Mouse (Mus musculus) midbrain, embryonic 15.5 days (tissue): ENCODE measurements around the gene Olfr374. TPM values are rescaled to one million over a fixed set of nuclear protein-coding genes. Genes with fewer than 3 reads are reported as not detected.
"Not testable (repeated sequence)": the region's sequence is repeated elsewhere in the genome, so short reads cannot be mapped to it uniquely, and the experiment has no call there.

Experiments
- ATAC-seq: fragments of 200-750 bp; cut with Nextera tagmentation; replicated peaks from 2 replicates; pipeline ENCODE4 v1.8.0; 2017; ENCODE audit warnings: moderate TSS enrichment
- H3K27ac ChIP-seq: fragments of 300-500 bp; sonication (generic); 2 replicates; pipeline ENCODE4 v1.5.1; 2015; ENCODE audit warnings: mild to moderate bottlenecking, inconsistent platforms
- H3K27me3 ChIP-seq: fragments of 300-500 bp; sonication (generic); replicated peaks from 2 replicates; pipeline ENCODE4 v1.6.1; 2015; ENCODE audit warnings: inconsistent platforms
- H3K36me3 ChIP-seq: fragments of 300-500 bp; sonication (generic); replicated peaks from 2 replicates; pipeline ENCODE4 v1.6.1; 2015; ENCODE audit warnings: inconsistent platforms
- H3K4me1 ChIP-seq: fragments of 300-500 bp; sonication (generic); 2 replicates; pipeline ENCODE4 v1.6.1; 2015; ENCODE audit warnings: inconsistent platforms
- H3K4me2 ChIP-seq: fragments of 300-500 bp; sonication (generic); 2 replicates; pipeline ENCODE4 v1.6.1; 2015; ENCODE audit warnings: inconsistent platforms, mild to moderate bottlenecking, moderate library complexity
- H3K4me3 ChIP-seq: fragments of 300-500 bp; sonication (generic); 2 replicates; pipeline ENCODE4 v1.5.1; 2015; ENCODE audit warnings: mild to moderate bottlenecking, inconsistent platforms
- H3K9ac ChIP-seq: fragments of 300-500 bp; sonication (generic); 2 replicates; pipeline ENCODE4 v1.6.1; 2015; ENCODE audit warnings: mild to moderate bottlenecking, inconsistent platforms
- H3K9me3 ChIP-seq: fragments of 300-500 bp; sonication (generic); 2 replicates; pipeline ENCODE4 v1.6.1; 2016; ENCODE audit warnings: inconsistent platforms
- WGBS: fragments of 180-500 bp; shearing (Covaris S2); methylation state at CpG from one replicate; pipeline ENCODE4 v1.1.7; 2015; ENCODE audit warnings: mixed read lengths; 5-methylcytosine and 5-hydroxymethylcytosine counted together
- polyA plus RNA-seq: library from polyadenylated mRNA; unstranded; fragments of >200 nt; fragmentation: Nextera tagmentation; extraction: Ambion mirVana; gene quantifications from 2 replicates; pipeline ENCODE4 v1.2.1, GENCODE M21; 2015

Gene Olfr374
- polyA plus RNA-seq, result 0.06 TPM in 1 of 2 replicates, not detected in the other

DNA sequence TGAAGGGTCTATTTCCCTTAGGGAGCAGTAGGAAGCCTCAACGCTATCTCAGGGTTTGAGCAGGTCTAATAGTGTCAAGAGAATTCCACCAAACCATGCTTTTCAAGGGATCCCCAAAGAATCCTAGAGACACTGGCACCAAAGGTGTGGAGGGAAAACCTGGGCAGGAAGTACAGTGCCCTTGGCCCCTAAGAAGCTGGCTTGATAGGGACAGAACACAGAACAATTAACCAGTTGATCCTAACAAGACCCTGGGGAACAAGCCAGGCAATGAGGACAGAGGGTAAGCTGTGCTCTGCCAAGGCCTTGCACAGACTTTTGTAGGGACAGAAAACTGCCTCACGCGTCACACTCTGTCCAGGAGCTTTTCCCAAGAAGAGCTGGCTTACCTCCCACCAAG, at the start of gene Olfr374:
Gene Olfr374 (plus strand): TSS at position 301 of the 400 bp plus-strand sequence.
- H3K4me3 ChIP-seq, result no peak within 1 kb of the TSS
- H3K4me2 ChIP-seq, result no peak within 1 kb of the TSS
- no peaks in the 10 kb centered on the region for H3K4me1 ChIP-seq
- H3K27me3 ChIP-seq, result no peaks in the 10 kb centered on the region
- no peak within 1 kb of the TSS for H3K9ac ChIP-seq
- ATAC-seq, result no peak
- no peak within 1 kb of the TSS for H3K27ac ChIP-seq
- WGBS, result 88% methylated on average over 3 of the region's 3 CpGs
- no peaks in the 10 kb centered on the region for H3K9me3 ChIP-seq
- no peaks in the 10 kb centered on the region for H3K36me3 ChIP-seq

DNA sequence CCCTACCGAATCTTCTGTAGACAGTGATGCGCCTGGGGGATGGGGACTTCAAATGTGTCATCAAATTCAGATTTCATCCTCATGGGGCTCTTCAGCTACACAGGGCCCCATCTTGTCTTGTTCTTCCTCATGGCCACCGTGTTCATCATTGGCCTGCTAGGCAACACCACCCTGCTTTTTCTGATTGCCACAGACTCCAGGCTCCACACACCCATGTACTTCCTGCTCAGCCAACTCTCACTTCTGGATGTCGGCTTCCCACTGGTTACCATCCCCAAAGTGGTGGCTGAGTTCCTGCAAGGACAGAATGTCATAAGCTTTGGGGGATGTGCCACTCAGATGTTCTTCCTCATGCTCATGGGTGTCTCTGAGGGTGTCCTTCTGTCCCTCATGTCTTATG, 49.2 kb upstream of the Olfr374 start:
- not testable (repeated sequence) for H3K9me3 ChIP-seq, H3K4me1 ChIP-seq, H3K4me3 ChIP-seq, H3K4me2 ChIP-seq, H3K27ac ChIP-seq, ATAC-seq, H3K36me3 ChIP-seq, H3K9ac ChIP-seq, H3K27me3 ChIP-seq
- 95% methylated on average over 3 of the region's 4 CpGs for WGBS

DNA sequence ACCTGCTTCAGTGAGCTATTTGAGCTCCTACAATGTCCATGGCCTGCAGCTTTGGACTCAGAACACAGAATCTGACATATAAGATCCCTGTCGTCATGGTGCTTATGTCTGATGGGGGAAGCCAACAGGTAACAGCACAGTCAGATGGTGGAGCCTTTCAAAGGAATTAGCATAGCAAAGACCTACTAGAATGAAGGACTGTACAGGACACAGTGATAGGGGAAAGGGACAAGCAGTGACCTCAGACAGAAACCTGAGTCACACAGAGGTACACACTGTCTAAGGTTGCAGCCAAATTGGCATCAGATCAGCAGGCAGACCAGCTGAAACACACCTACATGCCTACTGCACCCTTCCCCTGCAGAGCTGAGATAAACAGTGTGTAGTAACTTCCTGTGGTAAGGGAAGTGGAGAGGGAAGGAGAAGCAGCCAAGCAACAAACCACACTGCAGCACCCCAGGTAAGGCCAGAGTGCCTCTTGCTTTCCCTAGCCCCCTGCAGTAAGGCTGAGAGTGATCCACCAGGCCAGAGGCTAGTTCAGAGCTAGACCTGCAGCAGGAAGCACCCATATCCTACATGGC, 39.9 kb upstream of the Olfr374 start:
- not testable (repeated sequence) for H3K9me3 ChIP-seq, H3K4me3 ChIP-seq, H3K27ac ChIP-seq, H3K4me2 ChIP-seq, H3K9ac ChIP-seq, H3K27me3 ChIP-seq, H3K4me1 ChIP-seq, ATAC-seq, H3K36me3 ChIP-seq
- 79% methylated on average over 1 of the region's 1 CpGs for WGBS

DNA sequence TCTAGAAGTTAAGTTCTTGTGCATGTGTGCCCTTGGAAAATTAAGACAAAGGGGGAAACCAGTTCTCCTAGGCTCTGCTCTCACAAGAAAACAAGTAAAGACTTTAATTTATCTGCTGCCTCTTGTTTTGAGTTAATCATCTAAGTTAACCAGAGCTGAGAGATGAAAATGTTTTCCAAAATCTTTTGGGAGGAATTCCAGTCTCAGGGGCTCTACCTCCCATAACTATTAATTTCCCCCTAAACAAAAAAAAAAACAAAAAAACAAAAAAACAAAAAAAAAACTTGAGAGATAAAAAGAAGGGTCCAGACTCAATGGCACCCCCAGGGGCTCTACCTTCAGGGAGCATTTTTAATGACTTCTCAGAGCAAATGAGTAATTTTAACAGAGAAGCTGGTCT, 24.0 kb upstream of the Olfr374 start, which contains the start of gene Olfr373:
Gene Olfr373 (plus strand): TSS at position 301 of the 400 bp plus-strand sequence.
- not testable (repeated sequence) for H3K36me3 ChIP-seq, H3K4me2 ChIP-seq, H3K9me3 ChIP-seq, H3K9ac ChIP-seq, H3K4me3 ChIP-seq, H3K27me3 ChIP-seq, H3K4me1 ChIP-seq, H3K27ac ChIP-seq, ATAC-seq

DNA sequence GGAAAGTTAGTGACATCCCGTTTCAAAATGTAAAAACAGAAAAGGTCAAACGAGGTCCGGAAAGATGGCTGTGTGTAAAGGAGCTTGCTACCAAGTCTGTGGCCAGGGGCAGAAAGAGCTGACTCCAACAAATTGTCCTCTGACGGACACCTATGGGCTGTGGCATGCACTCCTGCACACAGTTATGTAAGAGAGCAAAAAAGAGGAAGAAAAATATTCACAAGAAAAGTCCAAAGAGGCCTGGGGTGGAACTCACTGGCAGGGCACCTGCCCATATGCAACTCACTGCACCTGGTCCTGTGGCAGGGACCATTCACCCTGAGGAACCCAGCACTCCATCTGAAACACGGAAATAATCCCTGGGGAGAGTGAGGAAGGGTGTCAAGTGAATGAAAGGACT, 22.1 kb upstream of the Olfr374 start:
- H3K4me1 ChIP-seq, result no peaks in the 10 kb centered on the region
- no peak overlapping the region for H3K27ac ChIP-seq
- H3K36me3 ChIP-seq, result no peaks in the 10 kb centered on the region
- H3K9me3 ChIP-seq, result no peaks in the 10 kb centered on the region
- WGBS, result 74% methylated on average over 5 of the region's 5 CpGs
- no peaks in the 10 kb centered on the region for H3K27me3 ChIP-seq
- no peak overlapping the region for H3K4me2 ChIP-seq
- no peak for ATAC-seq
- no peak overlapping the region for H3K4me3 ChIP-seq
- H3K9ac ChIP-seq, result no peak overlapping the region

DNA sequence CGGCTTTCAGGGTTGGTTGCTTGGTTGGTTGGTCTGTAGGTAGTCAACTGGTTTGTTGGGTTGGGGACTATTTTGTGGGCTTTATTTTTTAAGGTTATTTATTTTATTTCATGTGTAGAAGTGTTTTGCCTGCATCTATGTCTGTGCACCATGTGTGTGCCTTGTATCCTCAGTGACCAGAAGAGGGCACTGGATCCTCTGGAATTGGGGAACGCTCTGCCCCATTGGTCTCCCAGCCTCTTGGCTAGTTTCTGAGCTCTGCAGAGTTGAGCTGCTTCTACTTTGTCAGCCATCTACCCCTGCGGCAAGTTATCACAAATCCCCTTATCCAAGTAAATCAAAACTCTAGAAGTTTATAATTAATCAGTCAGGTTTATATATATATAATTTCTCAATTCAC, 19.2 kb upstream of the Olfr374 start:
- not testable (repeated sequence) for H3K27ac ChIP-seq, H3K4me1 ChIP-seq, H3K9ac ChIP-seq, H3K4me2 ChIP-seq, H3K36me3 ChIP-seq, H3K4me3 ChIP-seq, H3K27me3 ChIP-seq, ATAC-seq, H3K9me3 ChIP-seq
- WGBS, result 86% methylated on average over 3 of the region's 3 CpGs

DNA sequence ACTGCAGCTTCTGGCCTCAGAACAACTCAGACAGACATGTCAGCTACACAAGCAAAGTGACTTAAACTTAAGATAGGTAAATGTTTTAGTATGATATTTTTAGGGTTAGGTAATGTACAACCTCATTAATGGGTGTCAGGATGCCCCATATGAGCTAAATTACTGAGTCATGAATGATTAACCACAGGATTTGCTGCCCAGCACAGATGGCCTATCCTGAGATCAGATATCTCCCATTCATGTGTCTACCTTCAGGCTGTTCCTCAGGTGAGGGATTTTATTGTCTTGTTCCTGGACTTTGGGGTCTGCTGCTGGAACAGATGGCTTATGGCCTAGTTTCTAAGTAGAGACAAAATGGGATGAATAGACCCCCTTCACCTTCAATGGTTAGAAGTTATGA, 10.1 kb upstream of the Olfr374 start:
- H3K27me3 ChIP-seq, H3K4me3 ChIP-seq, H3K36me3 ChIP-seq, H3K9ac ChIP-seq, H3K9me3 ChIP-seq, H3K4me1 ChIP-seq, H3K27ac ChIP-seq, H3K4me2 ChIP-seq, ATAC-seq: not testable (repeated sequence)

DNA sequence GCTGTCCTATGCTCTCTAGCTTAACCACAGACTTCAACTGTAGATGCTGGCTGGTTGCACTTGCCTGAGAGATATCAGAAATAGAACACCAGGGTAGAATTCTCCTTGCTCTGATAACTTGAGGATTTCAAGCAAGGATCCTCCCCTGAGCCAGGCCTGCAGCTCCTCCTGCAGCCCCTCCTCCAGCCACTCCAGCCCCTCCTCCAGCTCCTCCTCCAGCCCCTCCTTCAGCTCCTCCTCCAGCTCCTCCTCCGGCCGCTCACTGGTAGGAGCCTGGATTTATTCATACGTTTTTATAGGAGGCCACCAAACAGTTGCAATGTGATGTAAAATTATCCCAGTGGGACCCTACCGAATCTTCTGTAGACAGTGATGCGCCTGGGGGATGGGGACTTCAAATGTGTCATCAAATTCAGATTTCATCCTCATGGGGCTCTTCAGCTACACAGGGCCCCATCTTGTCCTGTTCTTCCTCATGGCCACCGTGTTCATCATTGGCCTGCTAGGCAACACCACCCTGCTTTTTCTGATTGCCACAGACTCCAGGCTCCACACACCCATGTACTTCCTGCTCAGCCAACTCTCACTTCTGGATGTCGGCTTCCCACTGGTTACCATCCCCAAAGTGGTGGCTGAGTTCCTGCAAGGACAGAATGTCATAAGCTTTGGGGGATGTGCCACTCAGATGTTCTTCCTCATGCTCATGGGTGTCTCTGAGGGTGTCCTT, 7.3 kb upstream of the Olfr374 start:
- not testable (repeated sequence) for H3K9ac ChIP-seq, H3K4me3 ChIP-seq, H3K27ac ChIP-seq, H3K9me3 ChIP-seq, H3K27me3 ChIP-seq, H3K4me2 ChIP-seq, H3K36me3 ChIP-seq, H3K4me1 ChIP-seq, ATAC-seq
- 60% methylated on average over 6 of the region's 7 CpGs for WGBS

DNA sequence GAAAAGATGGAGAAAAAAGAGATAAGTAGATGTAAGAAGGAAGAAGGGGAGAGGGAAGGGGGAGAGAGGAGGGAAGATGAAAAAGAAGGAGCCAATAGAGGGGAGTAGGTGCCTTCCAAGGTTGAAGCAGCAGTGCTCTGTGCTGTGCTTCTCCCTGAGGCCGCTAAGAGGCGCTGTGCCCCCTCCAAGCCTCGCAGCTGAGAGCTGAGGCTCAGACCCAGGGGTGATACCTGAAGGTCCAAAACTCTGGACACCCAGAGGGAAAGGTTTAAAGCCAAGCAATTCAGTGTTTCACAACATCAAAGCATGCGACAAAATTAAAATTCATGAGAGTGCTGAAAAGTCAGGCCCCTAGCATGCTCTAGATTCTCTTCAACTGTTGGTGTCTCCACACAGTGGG, 1.7 kb upstream of the Olfr374 start:
- H3K4me2 ChIP-seq, result no peak overlapping the region
- WGBS, result 22% methylated on average over 4 of the region's 4 CpGs
- no peak overlapping the region for H3K4me3 ChIP-seq
- no peaks in the 10 kb centered on the region for H3K9me3 ChIP-seq
- ATAC-seq, result no peak
- H3K27ac ChIP-seq, result no peak overlapping the region
- H3K27me3 ChIP-seq, result no peaks in the 10 kb centered on the region
- no peaks in the 10 kb centered on the region for H3K4me1 ChIP-seq
- no peaks in the 10 kb centered on the region for H3K36me3 ChIP-seq
- no peak overlapping the region for H3K9ac ChIP-seq

DNA sequence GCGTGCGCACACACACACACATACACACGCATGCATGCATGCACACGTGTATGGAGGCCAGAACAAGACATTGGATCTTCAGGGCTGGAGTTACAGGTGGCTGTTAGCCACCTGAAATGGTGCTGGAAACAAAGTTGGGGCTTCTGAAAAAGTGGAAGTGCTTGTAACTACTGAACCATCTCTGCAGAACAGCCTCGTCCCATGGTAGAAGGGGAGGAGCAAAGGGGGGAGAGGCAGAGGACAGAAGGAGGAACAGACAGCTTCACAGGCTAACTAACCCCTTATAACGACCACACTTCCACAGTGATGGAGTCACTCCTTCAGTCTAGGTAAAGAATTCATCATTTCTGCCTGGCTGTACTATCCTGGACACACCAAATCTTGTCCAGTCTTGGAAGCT, 4.0 kb downstream of the Olfr374 start:
- 76% methylated on average over 6 of the region's 6 CpGs for WGBS
- H3K4me2 ChIP-seq, result no peak overlapping the region
- ATAC-seq, result no peak

DNA sequence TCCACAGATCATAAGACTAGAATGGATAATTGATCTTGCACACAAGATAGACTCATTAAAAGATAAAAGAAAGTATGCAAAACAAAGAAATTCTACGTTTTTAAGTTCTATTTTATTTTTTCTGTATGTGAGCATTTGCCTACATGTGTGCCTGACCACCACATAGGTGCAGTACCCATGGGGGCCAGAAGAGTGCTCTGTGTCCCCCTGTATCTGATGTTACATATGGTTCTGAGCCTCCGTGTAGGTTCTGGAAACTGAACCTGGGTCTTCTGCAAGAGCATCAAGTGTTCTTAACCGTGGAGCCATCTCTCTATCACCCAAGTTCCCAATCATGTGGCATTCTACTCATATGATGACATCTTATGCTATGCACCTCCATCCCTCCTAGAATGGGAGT, 5.6 kb downstream of the Olfr374 start:
- Histone ChIP-seq H3K4me1 (no peaks in the 10 kb centered on the region), H3K36me3 (no peaks in the 10 kb centered on the region), H3K9me3 (no peaks in the 10 kb centered on the region), H3K4me3 (no peak overlapping the region), H3K4me2 (no peak overlapping the region), H3K27ac (no peak overlapping the region), H3K27me3 (no peaks in the 10 kb centered on the region), H3K9ac (no peak overlapping the region)
- ATAC-seq, result no peak
- WGBS, result 76% methylated on average over 3 of the region's 3 CpGs

More for the DNA sequence above, 4.0 kb downstream of the Olfr374 start:
- Histone ChIP-seq H3K27me3 (no peaks in the 10 kb centered on the region), H3K4me3 (no peak overlapping the region), H3K36me3 (no peaks in the 10 kb centered on the region), H3K9ac (no peak overlapping the region), H3K27ac (no peak overlapping the region), H3K9me3 (no peaks in the 10 kb centered on the region), H3K4me1 (no peaks in the 10 kb centered on the region)

DNA sequence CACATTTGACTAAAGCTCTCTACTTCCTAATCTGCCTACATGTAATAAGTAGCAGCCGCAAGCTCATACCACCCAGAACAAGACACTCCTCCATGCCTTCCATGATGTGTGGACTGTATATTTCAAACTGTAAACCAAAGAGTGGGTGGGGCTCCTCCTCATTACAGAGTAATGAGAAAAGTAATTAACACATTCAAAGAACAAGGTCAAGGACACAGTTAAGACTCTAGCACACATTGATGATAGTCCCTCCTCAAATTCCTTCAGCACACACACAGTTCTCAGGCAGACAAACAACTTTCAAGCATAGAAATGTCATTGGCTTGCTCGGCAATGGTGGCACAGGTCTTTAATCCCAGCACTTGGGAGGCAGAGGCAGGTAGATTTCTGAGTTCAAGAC, 8.4 kb downstream of the Olfr374 start:
- no peak overlapping the region for H3K4me3 ChIP-seq
- no peaks in the 10 kb centered on the region for H3K27me3 ChIP-seq
- H3K4me2 ChIP-seq, result no peak overlapping the region
- H3K9me3 ChIP-seq, result no peaks in the 10 kb centered on the region
- H3K36me3 ChIP-seq, result no peaks in the 10 kb centered on the region
- no peak for ATAC-seq
- H3K9ac ChIP-seq, result no peak overlapping the region
- H3K27ac ChIP-seq, result no peak overlapping the region
- 85% methylated on average over 2 of the region's 2 CpGs for WGBS
- no peaks in the 10 kb centered on the region for H3K4me1 ChIP-seq

DNA sequence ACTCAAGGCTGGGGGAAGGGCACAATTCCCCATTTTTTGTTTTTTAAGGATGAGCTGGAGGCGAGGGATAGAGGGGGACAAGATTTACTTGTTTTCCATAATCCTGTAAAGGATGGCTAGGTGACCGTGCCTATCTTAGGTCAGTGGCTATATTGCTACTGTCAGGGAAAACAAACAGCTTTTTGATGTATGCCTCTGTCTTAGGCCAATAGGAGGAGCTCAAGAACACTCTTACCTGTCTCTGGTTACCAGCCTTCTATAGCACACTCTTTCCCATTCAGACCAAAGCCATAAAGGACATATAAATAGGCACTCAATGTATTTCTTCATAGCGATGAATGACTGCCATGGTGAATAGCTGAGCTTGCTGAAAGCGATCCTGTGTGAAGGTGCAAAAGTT, 11.8 kb downstream of the Olfr374 start:
- no peak overlapping the region for H3K4me2 ChIP-seq
- no peak overlapping the region for H3K9ac ChIP-seq
- no peak for ATAC-seq
- 57% methylated on average over 4 of the region's 4 CpGs for WGBS
- H3K9me3 ChIP-seq, result no peaks in the 10 kb centered on the region
- H3K27ac ChIP-seq, result no peak overlapping the region
- no peak overlapping the region for H3K4me3 ChIP-seq
- no peaks in the 10 kb centered on the region for H3K4me1 ChIP-seq
- H3K36me3 ChIP-seq, result no peaks in the 10 kb centered on the region
- no peaks in the 10 kb centered on the region for H3K27me3 ChIP-seq
